Mouse (Mus musculus): ENCODE data around the gene Prom1. TPM values are rescaled to one million over a fixed set of nuclear protein-coding genes. Genes with fewer than 3 reads are reported as not detected.

The Prom1 gene
- polyA plus RNA-seq, 1 experiment: 3.5 TPM

DNA sequence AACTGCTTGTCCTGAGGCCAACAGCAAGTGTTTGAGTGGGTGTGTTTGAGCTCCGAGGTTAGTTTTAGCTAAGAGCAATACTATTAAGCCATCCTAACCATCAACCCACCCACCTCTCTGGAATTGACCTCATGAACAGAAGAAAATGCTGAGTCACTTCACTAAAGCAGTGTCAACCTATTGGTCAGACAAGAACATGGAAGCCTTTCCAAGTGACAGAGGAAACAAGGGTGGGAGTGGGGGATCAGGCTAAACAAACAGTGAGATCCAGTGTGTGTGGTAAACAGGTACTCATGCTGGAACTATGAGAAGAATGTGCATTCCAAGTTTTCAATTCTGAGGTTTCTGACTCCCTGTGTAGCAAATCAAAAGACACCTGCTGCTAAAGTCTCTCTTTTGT is 118.9 kb downstream of the Prom1 start:
- H3K4me1 ChIP-seq (ENCODE audit: control insufficient read depth, insufficient read depth, low read length): peaks cover 3% of the 10 kb centered on the region
- no peak overlapping the region for H3K4me3 ChIP-seq (ENCODE audit: insufficient read depth, low read length)
- no peak for TF ChIP-seq CTCF (IDR thresholded peaks at IDR 0.05; ENCODE audit: borderline replicate concordance, insufficient read depth, low read length)
- no peak for TF ChIP-seq POLR2A (IDR thresholded peaks at IDR 0.05; ENCODE audit: low read depth, low read length)
- no peak overlapping the region for H3K27ac ChIP-seq (ENCODE audit: insufficient read depth, low read length)

DNA sequence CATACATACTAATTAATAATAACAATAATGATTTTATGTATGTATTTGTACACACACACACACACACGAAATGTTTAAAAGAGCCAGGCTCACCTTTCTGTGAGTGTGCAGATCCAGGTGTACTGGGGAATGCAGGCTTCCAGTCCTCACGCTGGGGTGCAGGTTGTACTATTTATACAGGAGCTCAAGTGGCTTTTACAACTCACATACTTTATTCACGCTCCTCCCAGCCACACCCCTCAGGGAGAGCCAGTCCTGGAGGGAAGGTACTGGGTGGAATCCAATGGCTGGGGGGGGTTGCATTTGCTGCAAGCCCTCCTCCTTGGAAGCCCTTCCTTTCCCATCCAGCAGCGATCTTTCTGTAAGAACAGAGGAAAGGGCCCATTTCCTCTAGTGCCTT is 120.2 kb downstream of the Prom1 start, which contains the start of gene Fgfbp1:
Gene Fgfbp1, minus strand, starts transcription at position 160 of the 400 bp plus-strand sequence.
- H3K27ac ChIP-seq (ENCODE audit: insufficient read depth, low read length): no peak within 1 kb of the TSS

DNA sequence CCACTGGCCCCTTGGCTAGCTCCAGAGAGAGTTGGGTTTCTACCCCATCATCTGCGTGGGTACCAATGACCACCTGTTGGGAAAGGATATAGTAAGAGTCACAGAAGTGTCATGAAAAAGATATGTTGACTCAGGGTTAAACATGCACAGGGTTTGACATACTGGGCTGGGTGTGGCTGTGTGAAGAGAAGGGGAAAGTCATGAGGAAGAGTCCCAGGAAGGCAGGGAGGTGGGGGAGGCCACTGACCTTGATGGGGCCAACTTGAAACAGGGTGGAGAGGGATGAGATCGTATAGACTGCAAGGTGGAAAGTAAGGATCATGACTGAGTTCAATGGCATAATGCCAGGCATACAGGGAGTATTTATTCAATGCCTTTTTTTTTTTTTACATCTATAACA is 121.4 kb downstream of the Prom1 start:
- TF ChIP-seq POLR2A (IDR thresholded peaks at IDR 0.05; ENCODE audit: low read depth, low read length) (no peak), CTCF (IDR thresholded peaks at IDR 0.05; ENCODE audit: borderline replicate concordance, insufficient read depth, low read length) (no peak)
- Histone ChIP-seq H3K4me3 (ENCODE audit: insufficient read depth, low read length) (no peak overlapping the region), H3K4me1 (ENCODE audit: control insufficient read depth, insufficient read depth, low read length) (peaks cover 3% of the 10 kb centered on the region; the same call in 1 of the 2 replicates), H3K27ac (ENCODE audit: insufficient read depth, low read length) (no peak overlapping the region)

More for the DNA sequence above, 120.2 kb downstream of the Prom1 start, which contains the start of gene Fgfbp1:
- H3K4me3 ChIP-seq (ENCODE audit: insufficient read depth, low read length): no peak within 1 kb of the TSS
- peaks cover 3% of the 10 kb centered on the region for H3K4me1 ChIP-seq (ENCODE audit: control insufficient read depth, insufficient read depth, low read length)
- TF ChIP-seq CTCF (IDR thresholded peaks at IDR 0.05; ENCODE audit: borderline replicate concordance, insufficient read depth, low read length) (no peak), POLR2A (IDR thresholded peaks at IDR 0.05; ENCODE audit: low read depth, low read length) (no peak)

GRCm38 (mm10) chr5:43976821-43977561 is 124.8 kb downstream of the Prom1 start:
- Histone ChIP-seq H3K27ac (ENCODE audit: insufficient read depth, low read length) (no peak overlapping the region), H3K4me1 (ENCODE audit: control insufficient read depth, insufficient read depth, low read length) (no peaks in the 10 kb centered on the region), H3K4me3 (ENCODE audit: insufficient read depth, low read length) (no peak overlapping the region)
- no peak for TF ChIP-seq CTCF (IDR thresholded peaks at IDR 0.05; ENCODE audit: borderline replicate concordance, insufficient read depth, low read length)
- TF ChIP-seq POLR2A (IDR thresholded peaks at IDR 0.05; ENCODE audit: low read depth, low read length): no peak

DNA sequence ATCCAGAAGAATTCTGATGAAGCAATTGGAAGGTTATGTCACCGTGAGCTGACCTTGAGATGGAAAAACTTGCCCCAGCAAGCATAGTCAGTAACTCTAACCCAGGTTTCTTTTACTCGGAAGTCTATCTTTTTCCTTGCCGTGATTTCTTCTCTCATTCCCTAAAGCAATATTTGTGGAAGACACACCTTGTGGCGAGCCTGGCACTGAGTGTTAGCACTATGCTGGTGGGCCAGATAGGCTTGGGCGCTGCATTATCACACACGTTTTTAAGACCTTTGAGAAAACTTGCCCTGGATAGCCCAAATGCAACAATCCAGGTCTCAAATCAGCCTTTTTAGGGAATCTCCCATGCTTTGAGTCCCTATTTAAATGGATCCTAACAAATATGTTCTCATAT is 127.7 kb downstream of the Prom1 start:
- Histone ChIP-seq H3K27ac (ENCODE audit: insufficient read depth, low read length) (no peak overlapping the region), H3K4me1 (ENCODE audit: control insufficient read depth, insufficient read depth, low read length) (no peaks in the 10 kb centered on the region), H3K4me3 (ENCODE audit: insufficient read depth, low read length) (no peak overlapping the region)
- TF ChIP-seq POLR2A (IDR thresholded peaks at IDR 0.05; ENCODE audit: low read depth, low read length) (no peak), CTCF (IDR thresholded peaks at IDR 0.05; ENCODE audit: borderline replicate concordance, insufficient read depth, low read length) (no peak)

DNA sequence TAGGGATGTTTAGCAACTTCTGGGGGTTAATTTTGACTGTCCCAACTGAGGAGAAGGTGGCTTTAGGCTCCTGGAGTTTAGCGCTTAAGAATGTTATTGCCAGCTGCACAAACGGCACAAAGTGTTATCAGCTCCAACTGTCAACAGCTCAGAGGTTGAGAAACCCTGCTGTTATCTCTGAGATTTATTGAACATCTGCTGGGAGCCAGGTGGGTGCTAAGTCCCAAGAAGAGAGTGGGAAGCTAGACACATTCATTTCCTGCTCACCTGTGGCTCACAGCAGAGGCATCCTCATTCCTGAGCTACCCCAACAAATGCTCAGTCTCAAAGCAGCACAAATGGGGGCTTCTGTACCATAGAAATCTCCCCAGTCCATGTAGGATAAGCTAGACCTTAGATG is 130.7 kb downstream of the Prom1 start:
- TF ChIP-seq CTCF (IDR thresholded peaks at IDR 0.05; ENCODE audit: borderline replicate concordance, insufficient read depth, low read length) (no peak), POLR2A (IDR thresholded peaks at IDR 0.05; ENCODE audit: low read depth, low read length) (no peak)
- Histone ChIP-seq H3K4me1 (ENCODE audit: control insufficient read depth, insufficient read depth, low read length) (no peaks in the 10 kb centered on the region), H3K4me3 (ENCODE audit: insufficient read depth, low read length) (no peak overlapping the region), H3K27ac (ENCODE audit: insufficient read depth, low read length) (no peak overlapping the region)

DNA sequence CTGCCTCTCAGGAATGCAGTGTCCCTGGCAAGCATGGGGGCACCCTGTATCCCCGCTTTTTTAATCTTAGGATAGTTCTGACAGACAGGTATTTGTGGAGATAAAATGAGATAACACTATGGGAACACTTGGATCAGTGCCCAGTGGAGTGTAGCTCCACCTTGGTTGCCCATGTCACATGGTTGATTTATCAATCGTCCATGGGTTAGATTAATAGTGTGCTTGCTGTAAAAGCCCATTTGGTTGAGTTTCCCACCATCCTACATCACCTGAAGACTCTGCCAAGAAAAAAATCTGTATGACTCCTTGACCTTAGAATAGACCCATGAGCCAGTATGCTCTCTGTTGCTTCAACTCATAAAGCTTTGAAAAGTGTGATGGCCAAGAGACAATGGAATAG is 131.3 kb downstream of the Prom1 start:
- H3K4me3 ChIP-seq (ENCODE audit: insufficient read depth, low read length): no peak overlapping the region
- H3K4me1 ChIP-seq (ENCODE audit: control insufficient read depth, insufficient read depth, low read length): no peaks in the 10 kb centered on the region
- TF ChIP-seq POLR2A (IDR thresholded peaks at IDR 0.05; ENCODE audit: low read depth, low read length) (no peak), CTCF (IDR thresholded peaks at IDR 0.05; ENCODE audit: borderline replicate concordance, insufficient read depth, low read length) (no peak)
- H3K27ac ChIP-seq (ENCODE audit: insufficient read depth, low read length): no peak overlapping the region

DNA sequence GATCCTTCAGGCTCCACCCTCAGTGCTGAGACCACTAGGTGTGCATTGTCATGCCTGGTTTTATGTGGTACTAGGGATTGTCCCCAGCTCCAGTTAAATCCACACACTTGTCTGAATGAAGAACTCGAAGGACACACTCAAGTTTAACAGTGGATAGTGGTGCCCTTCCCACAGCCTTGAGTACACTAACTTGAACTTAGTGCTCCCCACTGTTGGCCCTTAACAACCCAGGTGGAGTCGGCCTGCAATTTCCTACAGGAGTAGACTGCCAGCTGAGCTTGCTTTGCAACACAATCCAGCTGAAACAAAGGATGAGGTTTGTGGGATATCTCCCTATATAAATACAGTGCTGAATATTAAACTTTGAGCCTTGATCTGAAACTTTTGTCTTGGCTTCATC is 133.2 kb downstream of the Prom1 start:
- TF ChIP-seq POLR2A (IDR thresholded peaks at IDR 0.05; ENCODE audit: low read depth, low read length) (no peak), CTCF (IDR thresholded peaks at IDR 0.05; ENCODE audit: borderline replicate concordance, insufficient read depth, low read length) (no peak)
- no peak overlapping the region for H3K27ac ChIP-seq (ENCODE audit: insufficient read depth, low read length)
- H3K4me3 ChIP-seq (ENCODE audit: insufficient read depth, low read length): no peak overlapping the region
- no peaks in the 10 kb centered on the region for H3K4me1 ChIP-seq (ENCODE audit: control insufficient read depth, insufficient read depth, low read length)

GRCm38 (mm10) chr5:43961056-43961455 is 140.8 kb downstream of the Prom1 start:
- no peak overlapping the region for H3K4me3 ChIP-seq (ENCODE audit: insufficient read depth, low read length)
- H3K4me1 ChIP-seq (ENCODE audit: control insufficient read depth, insufficient read depth, low read length): no peaks in the 10 kb centered on the region
- no peak for TF ChIP-seq POLR2A (IDR thresholded peaks at IDR 0.05; ENCODE audit: low read depth, low read length)
- no peak for TF ChIP-seq CTCF (IDR thresholded peaks at IDR 0.05; ENCODE audit: borderline replicate concordance, insufficient read depth, low read length)
- H3K27ac ChIP-seq (ENCODE audit: insufficient read depth, low read length): no peak overlapping the region

- Histone ChIP-seq H3K4me1 (ENCODE audit: control insufficient read depth, insufficient read depth, low read length) (no peaks in the 10 kb centered on the region), H3K27ac (ENCODE audit: insufficient read depth, low read length) (no peak overlapping the region), H3K4me3 (ENCODE audit: insufficient read depth, low read length) (no peak overlapping the region)
- TF ChIP-seq CTCF (IDR thresholded peaks at IDR 0.05; ENCODE audit: borderline replicate concordance, insufficient read depth, low read length) (no peak), POLR2A (IDR thresholded peaks at IDR 0.05; ENCODE audit: low read depth, low read length) (no peak)
These were observed 141.9 kb downstream of the Prom1 start for GRCm38 (mm10) chr5:43959884-43960440.
